Mouse (Mus musculus): Measurements from ENCODE around the gene Akr1c20.

The Akr1c20 gene

GRCm38 (mm10) chr13:4523201-4523838 is at the start of gene Akr1c20:
Gene Akr1c20 (minus strand): TSS chr13:4523345.
- DNase-seq, result no peak

GRCm38 (mm10) chr13:4565996-4566395 is 42.9 kb upstream of the Akr1c20 start:
- DNase-seq, result no peak

- DNase-seq, result no peak
These were observed 37.4 kb upstream of the Akr1c20 start for GRCm38 (mm10) chr13:4560500-4560899.

GRCm38 (mm10) chr13:4559143-4559542 is 36.0 kb upstream of the Akr1c20 start:
- no peak for DNase-seq

GRCm38 (mm10) chr13:4514811-4515210 is 8.3 kb downstream of the Akr1c20 start:
- DNase-seq, result no peak

- DNase-seq, result no peak
These were observed 55.2 kb downstream of the Akr1c20 start for GRCm38 (mm10) chr13:4467896-4468295.

GRCm38 (mm10) chr13:4465641-4466040 is 57.5 kb downstream of the Akr1c20 start:
- DNase-seq, result no peak

Measured in lung, postnatal 14 days (tissue).